Mouse (Mus musculus): Measurements from ENCODE around the gene Eif2d.

DNA sequence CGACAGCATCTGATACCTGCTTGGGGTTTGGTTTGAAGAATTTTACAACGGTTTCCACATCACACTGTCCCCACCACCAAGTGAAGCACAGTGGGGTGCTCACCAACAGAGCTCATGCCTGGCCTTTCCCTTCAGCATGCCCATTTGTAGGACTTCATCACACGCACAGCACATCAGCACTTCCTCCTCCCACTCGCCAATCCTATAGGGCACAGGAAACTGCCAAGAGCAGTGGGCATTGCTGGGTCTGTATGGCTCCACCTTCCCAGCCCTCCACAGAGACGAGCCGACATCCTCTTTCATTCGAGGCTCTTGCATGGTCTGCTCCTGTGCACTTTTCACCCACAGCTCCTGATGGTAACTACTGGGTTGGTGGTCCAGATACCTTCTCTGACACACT is 30.2 kb downstream of the Eif2d start:
- TF ChIP-seq CTCF (IDR thresholded peaks at IDR 0.05; ENCODE audit: borderline replicate concordance, insufficient read depth, low read depth, low read length), result no peak
- no peak for TF ChIP-seq POLR2A (IDR thresholded peaks at IDR 0.05; ENCODE audit: borderline replicate concordance, insufficient read depth, low read length)
